Mouse (Mus musculus): ENCODE measurements around the gene 9530077C05Rik.
"Not testable (repeated sequence)": the region's sequence is repeated elsewhere in the genome, so short reads cannot be mapped to it uniquely, and the experiment has no call there.

Gene 9530077C05Rik

DNA sequence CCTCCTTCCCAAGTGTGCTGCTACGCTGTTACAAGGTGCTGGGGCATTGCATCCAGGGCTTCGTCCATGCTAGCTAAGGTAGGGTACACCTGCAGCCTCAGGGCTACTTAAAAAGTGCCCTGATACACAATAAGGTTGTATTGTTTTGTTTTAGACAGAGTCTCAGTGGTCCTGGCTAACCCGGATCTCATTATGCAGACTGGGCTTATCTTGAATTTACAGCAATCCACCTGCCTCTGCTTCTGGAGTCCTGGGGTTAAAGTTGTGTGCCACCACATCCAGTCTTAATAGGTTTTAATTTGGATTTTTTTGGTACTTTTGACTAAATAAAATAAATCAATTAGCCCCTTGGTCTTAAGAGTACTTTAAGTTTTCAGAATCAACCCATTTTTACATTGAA, 8.6 kb downstream of the 9530077C05Rik start:
- DNase-seq (ENCODE audit: low spot score in 2 of 2) = no peak

DNA sequence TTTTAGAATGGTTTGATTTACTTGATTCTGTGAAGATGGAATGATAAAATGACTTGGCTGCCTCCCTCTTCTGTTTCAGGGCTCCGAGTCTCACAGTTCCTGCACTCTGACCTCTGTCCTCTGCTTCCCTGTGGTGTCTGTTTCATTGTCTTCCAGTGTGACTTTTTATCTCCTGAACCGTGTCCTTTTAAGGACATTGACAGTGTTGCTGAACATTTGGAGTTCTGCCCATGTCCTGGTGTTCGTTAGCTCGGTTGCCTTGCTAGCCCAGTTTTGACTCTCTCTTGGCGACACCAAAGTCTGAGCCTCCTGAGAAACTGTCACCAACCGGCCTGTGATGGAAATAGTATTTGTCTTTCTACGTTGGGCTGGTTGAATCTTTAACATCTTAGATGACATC, 9.2 kb downstream of the 9530077C05Rik start:
- no peak for DNase-seq (ENCODE audit: low spot score in 2 of 2)

DNA sequence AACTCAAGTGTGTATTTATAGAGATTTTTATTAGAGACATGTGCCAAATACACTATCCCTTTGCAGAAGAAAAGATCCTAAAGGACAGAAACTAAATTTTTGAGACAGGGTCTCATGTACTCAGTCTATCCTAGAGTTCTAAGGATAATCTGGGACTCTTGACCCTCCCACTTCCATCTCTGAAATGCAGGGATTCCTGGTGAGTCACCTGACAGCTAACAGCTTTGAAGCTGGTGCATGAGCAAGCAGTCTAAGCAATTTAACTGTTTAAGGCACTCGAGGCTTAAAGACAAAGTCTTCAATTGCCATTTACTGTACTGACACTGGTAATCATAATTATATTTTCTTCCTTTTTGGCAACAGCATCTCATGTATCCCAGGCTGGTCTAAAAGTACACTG, 11.2 kb downstream of the 9530077C05Rik start:
- DNase-seq (ENCODE audit: low spot score in 2 of 2) = no peak

DNA sequence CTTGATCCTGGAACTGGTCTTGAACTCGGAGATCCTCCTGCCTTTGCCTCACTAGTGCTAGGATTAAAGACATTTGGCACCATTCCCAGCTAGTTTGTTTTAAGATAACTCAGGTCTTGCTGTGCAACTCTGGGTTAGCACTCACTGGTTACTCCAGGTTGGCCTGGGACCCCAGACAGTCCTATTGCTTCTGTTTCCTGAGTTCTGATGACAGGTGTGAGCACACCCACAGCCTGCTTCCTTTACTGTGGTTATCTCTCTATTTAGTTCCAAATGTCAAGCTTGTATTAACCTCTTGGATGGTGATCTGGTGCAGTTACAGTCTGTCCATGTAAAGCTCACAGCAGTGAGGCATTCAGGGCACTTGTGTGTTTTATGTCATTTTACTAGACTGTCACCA, 12.2 kb downstream of the 9530077C05Rik start:
- no peak for DNase-seq (ENCODE audit: low spot score in 2 of 2)

DNA sequence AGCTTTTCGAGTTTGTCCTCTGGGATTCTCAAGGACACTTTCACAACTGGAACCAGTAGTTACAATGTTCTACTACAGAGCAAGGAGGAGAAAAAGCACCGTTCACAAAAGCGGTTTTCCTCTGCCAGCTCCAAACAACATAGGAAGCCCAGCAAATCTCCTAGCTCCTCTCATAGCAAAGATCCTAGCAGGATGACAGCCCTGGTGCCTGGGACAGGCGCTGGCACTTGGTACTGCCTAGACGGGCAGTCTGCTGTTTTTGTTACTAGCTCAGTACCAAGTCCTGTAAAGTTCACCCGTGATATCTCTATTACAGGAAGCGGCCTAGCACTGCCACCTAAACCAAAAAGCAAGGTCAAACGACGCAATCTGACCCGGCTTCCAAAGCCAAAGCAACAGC, 12.9 kb downstream of the 9530077C05Rik start:
- DNase-seq (ENCODE audit: low spot score in 2 of 2) = no peak

DNA sequence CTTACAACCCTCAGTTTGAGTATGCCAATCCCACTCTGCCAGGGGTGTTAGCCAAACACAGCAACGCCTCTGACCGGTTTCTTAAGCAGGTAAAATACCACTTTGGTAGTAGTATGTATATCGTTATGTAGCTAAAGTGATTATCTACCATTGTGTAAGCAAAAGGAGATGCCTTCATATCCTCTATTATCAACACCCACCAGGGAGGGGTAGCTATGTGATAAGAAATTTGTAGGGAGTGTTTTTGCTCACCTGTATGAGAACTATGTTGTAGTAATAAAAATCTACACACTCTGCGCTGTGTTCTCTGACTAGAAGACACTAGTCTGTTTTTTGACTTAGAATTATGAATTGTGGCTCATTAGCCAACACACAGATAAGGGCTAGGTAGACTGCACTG, 13.4 kb downstream of the 9530077C05Rik start:
- DNase-seq (ENCODE audit: low spot score in 2 of 2) = no peak

DNA sequence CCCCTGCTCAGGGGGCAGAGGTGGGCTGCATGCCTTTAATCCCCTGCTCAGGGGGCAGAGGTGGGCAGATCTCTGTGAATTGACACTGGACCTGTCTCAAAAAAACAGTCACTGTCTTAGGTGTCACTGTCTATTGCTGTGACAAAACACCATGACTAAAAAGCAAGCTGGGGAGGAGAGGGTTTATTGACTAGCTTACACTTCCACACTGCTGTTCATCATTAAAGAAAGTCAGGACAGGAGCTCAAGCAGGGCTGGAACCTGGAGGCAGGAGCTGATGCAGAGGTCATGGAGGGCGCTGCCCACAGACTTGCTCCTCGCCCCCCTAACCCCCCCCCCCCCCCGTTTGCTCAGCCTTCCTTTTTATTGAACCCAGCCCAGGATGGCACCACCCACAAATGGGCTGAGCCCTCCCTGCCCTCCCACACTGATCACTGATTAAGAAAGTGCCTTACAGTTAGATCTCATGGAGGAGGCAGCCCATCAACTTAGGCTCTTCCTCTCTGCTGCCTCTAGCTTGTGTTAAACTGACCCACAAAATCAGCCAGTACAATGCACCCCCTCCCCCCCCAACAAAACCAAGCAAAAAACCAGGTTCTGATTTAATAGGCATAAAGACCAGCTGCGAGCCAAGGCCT, 16.8 kb downstream of the 9530077C05Rik start:
- DNase-seq (ENCODE audit: low spot score in 2 of 2) = no peak

DNA sequence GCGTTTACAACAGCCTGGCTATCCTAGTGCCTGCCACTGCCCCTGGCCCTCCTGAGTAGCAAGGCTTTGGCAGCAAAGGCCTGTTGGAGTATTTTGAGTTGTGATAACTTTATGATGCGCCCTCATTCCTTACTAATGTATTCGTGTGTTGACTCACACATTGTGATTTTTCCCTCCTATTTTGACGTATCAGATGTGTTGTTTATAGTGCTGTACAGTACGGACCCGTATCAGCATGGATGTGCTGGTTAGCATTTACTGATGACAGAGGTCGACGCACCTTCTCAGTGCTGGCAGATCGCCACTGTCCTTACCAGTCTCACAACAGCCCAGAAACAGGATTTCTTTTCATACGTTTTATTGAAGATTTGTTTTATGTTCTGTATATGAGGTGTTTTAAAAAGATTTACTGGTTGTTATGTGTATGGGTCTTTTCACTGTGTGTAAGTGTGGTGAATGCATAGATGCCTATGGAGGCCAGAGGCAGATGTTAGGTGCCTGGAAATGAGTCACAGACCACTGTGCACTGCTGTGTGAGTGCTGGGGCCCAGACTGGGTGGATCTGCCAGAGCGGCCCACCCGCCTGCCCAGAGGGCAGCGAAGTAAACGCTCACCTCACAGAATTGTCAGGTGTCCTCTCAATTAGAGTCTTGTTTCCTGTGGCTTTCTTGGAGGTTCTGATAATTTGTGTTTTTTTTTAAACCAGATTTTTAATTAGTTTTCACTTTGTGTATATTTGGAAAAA, 17.5 kb downstream of the 9530077C05Rik start:
- DNase-seq (ENCODE audit: low spot score in 2 of 2) = no peak

DNA sequence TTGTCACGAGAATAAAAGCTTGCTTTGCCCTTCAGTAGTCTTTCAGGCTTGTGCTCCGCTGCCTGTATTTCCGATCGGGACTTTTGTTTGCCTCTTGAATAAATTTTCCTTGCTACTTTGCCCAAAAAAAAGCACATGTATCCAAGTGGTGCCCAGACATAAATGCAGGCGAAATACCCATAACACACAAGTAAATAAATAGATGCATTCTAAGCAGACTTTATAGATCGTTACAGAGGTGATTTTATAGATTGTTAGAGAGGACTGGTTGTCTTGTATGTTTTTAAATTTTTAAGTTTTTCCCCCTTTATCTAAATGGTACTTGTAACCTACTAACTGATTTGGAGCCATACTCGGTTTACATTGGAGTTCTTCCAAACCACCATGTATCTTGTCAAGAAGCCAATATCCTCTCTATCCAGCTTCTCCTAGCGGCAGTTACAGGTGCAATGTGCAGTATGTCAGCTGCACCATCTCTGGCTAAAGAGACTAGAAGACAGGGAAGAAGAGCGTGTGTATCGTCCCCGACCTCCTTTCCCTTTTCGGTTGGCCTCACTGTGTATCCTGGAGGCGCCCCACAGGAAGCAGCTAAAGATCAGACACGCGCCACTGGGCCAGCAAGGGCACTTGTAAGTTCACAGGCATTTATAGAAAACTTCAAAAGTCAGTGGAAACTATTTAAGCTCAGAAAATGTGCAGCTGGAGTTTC, 18.4 kb downstream of the 9530077C05Rik start:
- no peak for DNase-seq (ENCODE audit: low spot score in 2 of 2)

DNA sequence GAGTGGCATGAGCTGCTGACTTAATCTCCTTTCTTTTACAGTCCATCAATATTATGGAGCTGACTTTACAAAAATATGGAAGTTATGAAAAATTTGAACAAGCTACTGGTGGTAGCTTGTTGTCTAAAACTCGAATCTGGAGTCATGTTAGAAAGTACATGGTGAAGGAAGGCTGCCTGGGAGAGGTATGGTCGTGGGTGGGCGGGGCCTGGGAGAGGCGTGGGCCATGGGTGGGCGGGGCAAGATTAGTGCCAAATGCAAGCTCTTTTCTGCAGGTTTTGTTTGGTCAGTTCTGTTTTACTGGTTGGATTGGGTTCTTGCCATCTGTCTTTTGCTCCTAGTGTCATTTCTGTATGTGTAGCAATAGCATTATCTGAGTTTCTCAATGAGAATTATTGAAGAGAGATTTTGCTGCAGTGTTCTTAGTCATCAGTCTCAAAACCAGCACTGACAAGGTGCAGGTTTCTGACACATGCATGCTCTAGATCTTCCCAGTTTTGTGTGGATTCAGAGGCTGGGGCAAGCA, 19.1 kb downstream of the 9530077C05Rik start:
- no peak for DNase-seq (ENCODE audit: low spot score in 2 of 2)

DNA sequence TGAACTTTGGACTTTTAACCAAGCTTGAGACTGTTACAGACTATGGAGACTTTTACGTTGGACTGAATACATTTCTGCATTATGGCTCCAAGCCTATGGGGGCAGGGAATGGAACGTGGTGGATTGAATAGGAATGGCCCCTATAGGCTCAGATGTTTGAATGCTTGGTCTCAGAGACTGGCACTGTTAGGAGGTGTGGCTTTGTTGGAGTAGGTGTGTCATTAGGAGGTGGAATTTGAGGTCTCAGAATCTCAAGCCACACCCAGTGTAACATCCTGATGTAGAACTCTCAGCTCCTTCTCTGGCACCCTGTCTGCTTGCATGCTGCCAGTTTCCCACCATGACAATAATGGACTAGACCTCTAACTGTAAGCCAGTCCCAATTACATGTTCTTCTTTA, 21.9 kb downstream of the 9530077C05Rik start:
- DNase-seq (ENCODE audit: low spot score in 2 of 2) = no peak

DNA sequence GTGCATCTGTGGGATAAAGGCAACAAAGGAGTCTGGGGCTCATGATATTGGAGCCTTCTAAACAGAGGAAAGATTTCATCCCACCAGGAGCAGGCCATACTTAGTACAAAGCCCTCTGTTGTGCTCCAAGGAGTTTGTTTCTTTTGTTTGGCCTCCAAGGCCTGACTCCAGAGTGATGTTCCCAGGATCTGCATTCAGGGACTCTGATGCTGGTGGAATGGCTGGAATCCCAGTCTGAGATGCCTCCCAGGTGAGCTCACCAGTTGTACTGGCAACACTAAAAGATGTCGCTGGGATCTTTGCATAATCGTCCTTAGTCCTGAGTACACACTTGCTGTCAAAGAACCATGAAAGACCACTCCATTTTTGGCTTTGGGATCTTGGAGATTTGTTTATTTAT, 22.8 kb downstream of the 9530077C05Rik start:
- no peak for DNase-seq (ENCODE audit: low spot score in 2 of 2)

DNA sequence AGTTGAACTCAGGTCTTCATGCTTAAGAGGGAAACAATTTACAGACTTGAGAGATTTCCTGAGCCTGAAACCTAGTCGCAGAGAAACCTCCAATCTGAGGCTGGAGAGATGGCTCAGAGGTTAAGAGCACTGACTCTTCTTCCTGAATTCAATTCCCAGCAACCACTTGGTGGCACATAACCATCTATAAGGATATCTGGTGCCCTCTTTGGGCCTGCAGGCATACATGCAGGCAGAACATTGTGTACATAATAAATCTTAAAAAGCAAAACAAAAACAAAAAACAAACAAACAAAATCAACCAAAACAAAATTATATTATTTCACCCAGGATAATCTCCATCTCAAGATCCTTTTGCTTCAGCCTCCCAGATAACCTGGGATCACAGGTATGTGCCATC, 27.5 kb downstream of the 9530077C05Rik start:
- DNase-seq (ENCODE audit: low spot score in 2 of 2) = no peak

DNA sequence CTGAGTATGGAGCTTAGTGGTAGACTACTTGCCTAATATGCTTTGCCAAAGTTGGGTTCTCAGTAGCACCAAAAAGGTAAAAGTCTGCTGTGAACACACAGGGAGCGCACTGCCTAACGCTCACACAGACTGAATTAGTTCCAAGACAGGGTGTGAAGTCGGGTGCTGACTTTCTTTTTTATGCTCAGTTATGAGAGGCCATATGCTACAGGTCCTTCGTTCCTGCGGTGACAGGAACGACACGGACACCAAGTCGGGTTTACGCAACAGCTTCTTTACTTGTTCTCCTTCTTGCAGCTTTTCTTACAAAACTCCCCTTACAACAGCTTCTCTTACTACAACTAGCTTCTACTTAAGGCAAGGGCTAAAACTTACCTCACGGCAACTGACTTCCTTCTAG, 31.8 kb downstream of the 9530077C05Rik start:
- no peak for DNase-seq (ENCODE audit: low spot score in 2 of 2)

DNA sequence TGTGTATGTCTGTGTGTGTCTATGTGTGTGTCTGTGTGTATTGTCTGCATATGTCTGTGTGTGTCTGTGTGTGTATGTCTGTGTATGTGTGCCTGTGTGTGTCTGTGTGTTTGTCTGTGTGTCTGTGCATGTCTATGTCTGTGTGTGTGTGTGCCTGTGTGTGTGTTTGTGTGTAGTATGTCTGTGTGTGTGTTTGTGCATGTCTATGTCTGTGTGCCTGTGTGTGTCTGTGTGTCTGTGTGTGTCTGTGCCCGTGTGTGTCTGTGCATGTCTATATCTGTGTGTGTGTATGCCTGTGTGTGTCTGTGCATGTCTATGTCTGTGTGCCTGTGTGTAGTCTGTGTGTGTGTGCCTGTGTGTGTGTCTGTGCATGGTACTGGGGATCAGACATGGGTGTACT, 33.8 kb downstream of the 9530077C05Rik start:
- DNase-seq (ENCODE audit: low spot score in 2 of 2) = no peak

DNA sequence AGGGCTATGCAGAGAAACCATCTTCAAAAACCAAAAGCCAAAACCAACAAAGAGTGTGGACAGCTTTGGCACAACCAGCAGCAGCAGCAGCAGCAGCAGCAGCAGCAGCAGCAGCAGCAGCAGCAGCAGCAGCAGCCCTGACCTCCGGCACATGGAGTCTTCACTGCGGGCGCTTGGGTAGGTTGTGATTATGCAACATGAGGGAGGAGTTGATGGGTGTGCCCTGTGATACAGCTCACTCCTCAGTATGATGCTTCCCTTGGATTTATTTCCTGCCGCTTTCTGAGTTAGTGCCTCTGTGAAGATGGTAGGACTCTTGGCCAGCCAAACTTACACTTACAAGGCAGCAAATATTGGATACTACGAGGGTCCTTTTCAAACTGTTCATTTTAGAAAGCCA, 35.9 kb downstream of the 9530077C05Rik start:
- DNase-seq (ENCODE audit: low spot score in 2 of 2) = no peak

DNA sequence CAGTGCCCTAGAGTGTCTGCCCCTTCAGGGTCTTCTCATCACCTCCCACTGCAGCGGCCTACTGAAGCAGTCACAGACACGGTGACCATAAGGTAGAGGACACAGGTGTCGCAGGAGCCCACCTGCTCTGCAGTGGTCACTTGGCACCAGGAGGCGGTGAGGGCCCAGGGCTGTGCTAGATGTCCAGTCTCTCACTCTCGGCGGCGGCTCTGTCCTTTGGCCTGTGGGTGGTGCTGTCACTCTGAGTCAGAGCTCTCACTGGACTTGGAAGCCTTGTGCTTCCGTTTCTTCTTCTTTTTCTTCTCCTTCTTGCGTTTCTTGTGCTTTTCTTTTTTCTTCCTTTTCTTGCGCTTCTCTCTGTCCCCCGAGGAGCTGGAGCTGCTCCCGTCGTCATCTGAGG, 37.1 kb downstream of the 9530077C05Rik start:
- DNase-seq (ENCODE audit: low spot score in 2 of 2) = no peak

DNA sequence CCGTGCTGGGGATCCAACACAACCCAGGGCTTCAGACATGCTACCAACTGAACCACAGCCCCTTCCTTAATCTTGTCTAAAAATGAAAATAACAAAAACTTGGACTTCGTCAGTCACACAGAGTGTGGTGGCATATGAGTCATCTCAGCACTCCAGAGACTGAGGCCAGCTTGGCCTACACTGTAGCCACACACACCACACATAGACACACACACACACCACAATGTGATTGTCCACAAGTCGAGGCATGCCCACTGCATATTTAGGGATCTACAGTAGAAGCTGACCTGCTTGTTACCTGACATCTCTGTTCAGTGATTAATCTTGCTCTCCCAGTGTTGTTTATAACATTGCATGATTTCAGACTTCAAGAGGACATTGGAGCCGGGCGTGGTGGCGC, 37.9 kb downstream of the 9530077C05Rik start:
- no peak for DNase-seq (ENCODE audit: low spot score in 2 of 2)

DNA sequence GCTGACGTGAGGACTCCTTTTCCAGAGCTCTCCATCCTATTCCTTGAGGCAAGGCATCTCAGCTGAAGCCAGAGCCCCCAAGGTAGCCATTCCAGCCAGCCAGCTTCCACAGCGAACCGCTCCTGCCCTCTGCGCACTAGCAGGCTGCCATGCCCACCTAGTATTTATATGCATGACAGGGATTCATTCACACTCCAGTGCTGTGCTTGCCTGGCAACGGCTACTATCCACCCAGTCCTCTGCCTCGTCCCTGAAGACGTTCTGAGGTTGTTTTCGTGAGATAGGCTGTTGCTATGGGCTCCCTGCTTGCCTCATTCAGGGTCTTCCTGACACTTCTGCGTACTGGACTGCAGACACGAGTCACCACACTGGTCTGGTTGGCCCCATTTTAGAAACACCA, 41.4 kb downstream of the 9530077C05Rik start:
- DNase-seq (ENCODE audit: low spot score in 2 of 2) = no peak

DNA sequence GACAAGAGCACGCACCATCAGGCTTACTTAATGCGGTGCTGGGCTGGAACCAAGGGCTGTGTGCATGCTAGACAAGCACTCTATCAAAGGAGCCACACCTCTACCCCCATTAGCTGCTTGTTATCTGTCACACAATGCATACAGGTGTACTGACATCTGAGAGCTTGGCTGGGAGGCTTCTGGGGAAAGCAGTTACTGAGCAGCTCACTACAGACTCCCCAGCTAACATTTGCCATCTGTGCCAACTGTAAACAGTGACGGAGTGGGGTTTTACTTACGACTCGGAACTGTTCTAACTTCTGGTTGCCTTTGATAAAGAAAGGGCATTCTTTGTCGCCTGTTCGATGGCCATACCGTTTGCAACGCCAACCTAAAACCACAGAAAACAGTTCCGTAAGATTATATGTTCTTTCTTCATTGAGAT, 42.2 kb downstream of the 9530077C05Rik start:
- no peak for DNase-seq (ENCODE audit: low spot score in 2 of 2)

DNA sequence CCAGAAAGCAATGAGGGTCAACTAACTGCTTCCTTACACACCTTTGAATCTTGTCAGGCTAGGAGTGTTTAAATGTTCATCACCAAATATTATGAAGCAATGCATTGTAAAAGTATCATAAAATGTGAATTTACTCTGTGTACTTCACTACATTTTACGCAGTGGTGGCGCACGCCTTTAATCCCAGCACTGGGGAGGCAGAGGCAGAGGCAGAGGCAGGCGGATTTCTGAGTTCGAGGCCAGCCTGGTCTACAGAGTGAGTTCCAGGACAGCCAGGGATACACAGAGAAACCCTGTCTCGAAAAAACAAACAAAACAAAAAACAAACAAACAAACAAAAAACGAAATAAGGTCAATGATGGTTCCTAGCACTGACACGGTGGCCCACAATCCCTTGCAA, 42.7 kb downstream of the 9530077C05Rik start, which contains the start of gene Gm17545:
Gene Gm17545, plus strand, starts transcription at position 301 of the 400 bp plus-strand sequence.
- not testable (repeated sequence) for DNase-seq (ENCODE audit: low spot score in 2 of 2)

DNA sequence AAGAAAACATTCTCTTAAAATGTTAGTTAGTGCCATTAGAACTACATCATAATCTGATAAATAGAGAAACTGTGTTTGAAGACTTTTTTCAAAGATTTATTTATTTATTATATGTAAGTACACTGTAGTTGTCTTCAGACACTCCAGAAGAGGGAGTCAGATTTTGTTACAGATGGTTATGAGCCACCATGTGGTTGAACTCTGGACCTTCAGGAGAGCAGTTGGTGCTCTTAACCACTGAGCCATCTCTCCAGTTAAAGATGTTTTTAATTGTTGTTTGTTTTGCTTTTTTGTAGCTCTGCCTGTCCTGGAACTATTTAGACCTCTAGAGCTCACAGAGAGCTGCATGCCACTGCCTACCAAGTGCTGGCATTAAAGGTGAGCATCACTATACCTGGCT, 43.7 kb downstream of the 9530077C05Rik start:
- no peak for DNase-seq (ENCODE audit: low spot score in 2 of 2)

Measured in natural killer cell, adult 2 months (primary cell).